Mouse (Mus musculus): ENCODE results near the gene Rab43.

- TF ChIP-seq CTCF (IDR thresholded peaks at IDR 0.05; ENCODE audit: insufficient read depth, low read length) (no peak), POLR2A (IDR thresholded peaks at IDR 0.05; ENCODE audit: borderline replicate concordance, extremely low read depth, low read depth, low read length) (no peak)
Observed at GRCm38 (mm10) chr6:87839797-87840341, 27.9 kb upstream of the Rab43 start.
